Mouse (Mus musculus) liver, postnatal 0 days (tissue): ENCODE results near the gene Fbln1. TPM values are rescaled to one million over a fixed set of nuclear protein-coding genes. Genes with fewer than 3 reads are reported as not detected.

ENCODE experiments used
- ATAC-seq: fragments of 200-750 bp; cut with Nextera tagmentation; 2 replicates; pipeline ENCODE4 v1.8.0; 2017; ENCODE audit warnings: mild to moderate bottlenecking, moderate library complexity
- DNase-seq: peaks from one replicate; pipeline ENCODE4 v3.0.0-alpha.2; 2016
- H3K27ac ChIP-seq: fragments of 300-500 bp; sonication (generic); 2 replicates; pipeline ENCODE4 v1.5.1; 2014; ENCODE audit warnings: antibody characterized with exemption, moderate library complexity, mild to moderate bottlenecking, low read depth
- H3K27me3 ChIP-seq: fragments of 300-500 bp; sonication (generic); 2 replicates; pipeline ENCODE4 v1.6.1; 2014; ENCODE audit warnings: low read length, control low read depth, mixed read lengths; ENCODE audit not compliant: insufficient read depth
- H3K36me3 ChIP-seq: fragments of 300-500 bp; sonication (generic); replicated peaks from 2 replicates; pipeline ENCODE4 v1.6.1; 2014; ENCODE audit warnings: mild to moderate bottlenecking, control low read depth, low read length, moderate library complexity, mixed read lengths; ENCODE audit not compliant: insufficient read depth
- H3K4me1 ChIP-seq: fragments of 300-500 bp; sonication (generic); 2 replicates; pipeline ENCODE4 v1.6.1; 2014; ENCODE audit warnings: antibody characterized with exemption, mild to moderate bottlenecking, control low read depth; ENCODE audit not compliant: insufficient read depth
- H3K4me2 ChIP-seq: fragments of 300-500 bp; sonication (generic); 2 replicates; pipeline ENCODE4 v1.6.1; 2014; ENCODE audit warnings: low read depth, mild to moderate bottlenecking, low read length, moderate library complexity, mixed read lengths
- H3K4me3 ChIP-seq: fragments of 300-500 bp; sonication (generic); 2 replicates; pipeline ENCODE4 v1.5.1; 2014; ENCODE audit warnings: low read depth, low read length
- H3K9ac ChIP-seq: fragments of 300-500 bp; sonication (generic); replicated peaks from 2 replicates; pipeline ENCODE4 v1.6.1; 2014; ENCODE audit warnings: mild to moderate bottlenecking, moderate library complexity
- H3K9me3 ChIP-seq: fragments of 300-500 bp; sonication (generic); 2 replicates; pipeline ENCODE4 v1.6.1; 2016; ENCODE audit warnings: mild to moderate bottlenecking, control low read depth, low read length, mixed read lengths
- CTCF ChIP-seq: sonication (generic); IDR thresholded peaks from 2 replicates; pipeline ENCODE4 v1.5.1; 2016; ENCODE audit warnings: antibody characterized with exemption, low read depth
- EP300 ChIP-seq: IDR thresholded peaks from 2 replicates; pipeline ENCODE4 v1.6.1; 2016; ENCODE audit warnings: antibody characterized with exemption, low read depth, mild to moderate bottlenecking
- WGBS: fragments of 180-500 bp; shearing (Covaris S2); extraction: QIAGEN DNeasy Blood & Tissue Kit; methylation state at CpG from one replicate; pipeline ENCODE4 v1.1.7; 2014; ENCODE audit not compliant: insufficient replicate concordance; 5-methylcytosine and 5-hydroxymethylcytosine counted together
- polyA plus RNA-seq: library from polyadenylated mRNA; unstranded; fragments of >200 nt; fragmentation: Nextera tagmentation; extraction: Ambion mirVana; gene quantifications from 2 replicates; pipeline ENCODE4 v1.2.1, GENCODE M21; 2015

Gene Fbln1
- polyA plus RNA-seq, 1 experiment from 2014 or later: 2.8 TPM

DNA sequence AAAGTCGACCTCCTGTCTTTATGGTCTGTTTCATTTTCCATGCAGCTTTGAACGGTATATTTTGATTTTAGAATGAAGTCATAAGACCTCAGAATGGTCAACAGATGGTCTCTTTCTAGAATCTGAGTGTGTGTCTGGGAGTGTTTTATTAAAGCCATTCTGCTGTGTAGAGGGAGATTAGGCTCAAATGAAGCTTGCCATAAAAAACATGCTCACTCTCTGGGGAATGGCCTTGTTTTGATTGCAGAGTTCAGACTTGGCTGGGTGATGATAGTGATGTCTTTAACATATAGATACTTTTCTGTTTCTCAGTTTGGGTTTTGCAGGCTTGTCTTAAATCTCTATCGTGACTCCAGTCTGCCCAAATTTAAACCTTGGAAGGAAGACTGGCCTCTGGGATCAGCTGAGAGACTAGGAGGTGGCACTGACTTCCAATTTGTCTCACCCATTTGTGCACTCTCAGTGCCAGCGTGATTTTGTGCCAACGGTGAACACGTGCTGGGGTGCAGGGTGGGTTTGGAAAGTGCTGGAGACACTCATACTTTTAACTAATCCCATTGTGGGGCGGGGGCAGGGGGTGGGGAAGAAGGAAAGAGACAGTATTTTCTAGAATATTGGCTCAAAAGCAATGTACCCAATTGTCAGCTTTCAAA, 26.1 kb upstream of the Fbln1 start:
- no peaks in the 10 kb centered on the region for H3K4me1 ChIP-seq
- no peaks in the 10 kb centered on the region for H3K27me3 ChIP-seq
- no peak overlapping the region for H3K9ac ChIP-seq
- no peak overlapping the region for H3K4me3 ChIP-seq
- H3K9me3 ChIP-seq: no peaks in the 10 kb centered on the region
- H3K4me2 ChIP-seq: no peak overlapping the region
- DNase-seq: no peak
- no peak overlapping the region for H3K27ac ChIP-seq
- no peak for TF ChIP-seq EP300
- TF ChIP-seq CTCF: no peak
- no peaks in the 10 kb centered on the region for H3K36me3 ChIP-seq
- 69% methylated on average over 7 of the region's 7 CpGs for WGBS
- no peak for ATAC-seq

DNA sequence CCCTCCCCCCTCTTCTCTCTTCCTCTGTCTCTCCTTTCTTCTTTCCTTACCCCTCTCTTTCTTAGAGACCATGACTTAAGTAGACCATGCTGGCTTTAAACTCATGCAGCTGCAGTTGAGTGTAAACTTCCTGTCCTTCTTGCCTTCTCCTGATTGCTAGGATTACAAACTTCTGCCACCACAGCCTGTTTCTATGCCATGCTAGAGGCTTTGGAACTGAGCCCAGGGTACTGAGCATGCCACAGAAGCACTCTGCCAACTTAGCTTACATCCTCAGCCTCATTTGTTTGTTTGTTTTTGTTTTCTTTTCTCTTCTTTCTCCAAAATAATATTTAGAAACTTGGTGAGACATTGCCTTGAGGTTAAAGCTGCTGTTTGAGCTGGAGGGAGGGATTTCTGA, 25.4 kb upstream of the Fbln1 start:
- TF ChIP-seq EP300 (no peak), CTCF (no peak)
- H3K27ac ChIP-seq: no peak overlapping the region
- no peak for ATAC-seq
- no peak for DNase-seq
- no peak overlapping the region for H3K4me3 ChIP-seq
- H3K36me3 ChIP-seq: no peaks in the 10 kb centered on the region
- H3K9ac ChIP-seq: no peak overlapping the region
- H3K4me1 ChIP-seq: no peaks in the 10 kb centered on the region
- H3K4me2 ChIP-seq: no peak overlapping the region
- no peaks in the 10 kb centered on the region for H3K27me3 ChIP-seq
- H3K9me3 ChIP-seq: no peaks in the 10 kb centered on the region

GRCm38 (mm10) chr15:85182063-85182462, 23.7 kb upstream of the Fbln1 start:
- DNase-seq (no peak), ATAC-seq (no peak)
- no peaks in the 10 kb centered on the region for H3K9me3 ChIP-seq
- no peak overlapping the region for H3K4me3 ChIP-seq
- H3K9ac ChIP-seq: no peak overlapping the region
- 72% methylated on average over 4 of the region's 4 CpGs for WGBS
- TF ChIP-seq CTCF: no peak
- no peak for TF ChIP-seq EP300
- H3K27me3 ChIP-seq: no peaks in the 10 kb centered on the region
- no peaks in the 10 kb centered on the region for H3K36me3 ChIP-seq
- H3K27ac ChIP-seq: no peak overlapping the region
- H3K4me1 ChIP-seq: no peaks in the 10 kb centered on the region
- H3K4me2 ChIP-seq: no peak overlapping the region

DNA sequence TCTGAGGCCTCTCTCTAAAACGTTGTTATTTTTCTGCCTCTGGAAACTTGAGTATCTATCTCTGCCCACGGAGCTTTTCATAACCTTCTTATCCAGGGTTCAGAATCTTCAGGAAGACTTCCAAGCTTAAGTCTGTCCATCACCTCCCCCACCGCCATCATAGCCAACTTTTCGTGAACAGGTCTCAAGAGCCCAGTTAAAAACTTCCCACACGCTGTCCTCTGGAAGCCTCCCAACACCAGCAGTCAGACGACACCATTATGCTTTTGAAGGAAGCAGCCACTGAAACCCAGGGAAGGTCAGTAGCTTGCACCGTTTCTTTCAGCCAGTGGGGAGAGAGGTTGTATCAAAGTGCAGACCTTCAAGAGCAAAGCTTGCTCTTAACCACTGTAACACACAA, 18.8 kb upstream of the Fbln1 start:
- TF ChIP-seq CTCF: no peak
- TF ChIP-seq EP300: no peak
- ATAC-seq: no peak
- WGBS: 71% methylated on average over 7 of the region's 7 CpGs
- no peaks in the 10 kb centered on the region for H3K36me3 ChIP-seq
- H3K27me3 ChIP-seq: no peaks in the 10 kb centered on the region
- H3K4me1 ChIP-seq: no peaks in the 10 kb centered on the region
- no peak for DNase-seq
- H3K9ac ChIP-seq: no peak overlapping the region
- H3K4me3 ChIP-seq: no peak overlapping the region
- no peak overlapping the region for H3K27ac ChIP-seq
- H3K9me3 ChIP-seq: no peaks in the 10 kb centered on the region
- no peak overlapping the region for H3K4me2 ChIP-seq

DNA sequence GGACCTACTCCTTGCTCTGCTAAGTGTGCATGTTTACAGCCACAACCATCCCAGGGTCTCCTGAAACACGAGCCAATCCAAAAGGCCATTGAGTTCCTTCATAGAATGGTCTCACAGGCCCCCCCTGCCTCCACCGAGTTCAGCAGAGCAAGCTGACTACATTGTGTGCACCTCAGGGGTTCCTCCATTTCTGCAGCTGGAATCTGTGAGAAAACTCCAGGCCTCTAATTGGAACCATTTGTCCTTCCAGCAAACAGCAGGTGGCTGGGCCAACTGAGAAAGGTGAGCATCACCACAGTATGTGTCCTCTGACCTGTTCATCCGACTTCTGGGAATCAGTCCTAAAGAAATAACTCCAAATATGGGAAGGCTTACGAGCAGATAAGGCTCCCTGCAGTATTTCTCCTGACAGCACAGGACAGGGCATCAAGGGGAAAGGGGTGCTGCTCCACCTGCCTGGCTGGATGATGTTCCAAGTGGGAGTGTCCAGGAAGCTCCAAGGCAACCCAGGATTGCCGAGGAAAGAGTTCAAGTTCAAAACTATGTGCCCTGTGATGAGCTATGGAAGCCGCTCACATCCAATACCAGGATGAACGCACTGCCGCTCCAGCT, 17.5 kb upstream of the Fbln1 start:
- 57% methylated on average over 8 of the region's 8 CpGs for WGBS
- no peak for TF ChIP-seq CTCF
- no peak for TF ChIP-seq EP300
- Histone ChIP-seq H3K9me3 (no peaks in the 10 kb centered on the region), H3K4me3 (no peak overlapping the region), H3K27me3 (no peaks in the 10 kb centered on the region), H3K27ac (no peak overlapping the region), H3K4me1 (no peaks in the 10 kb centered on the region), H3K36me3 (no peaks in the 10 kb centered on the region), H3K4me2 (no peak overlapping the region), H3K9ac (no peak overlapping the region)
- no peak for DNase-seq
- ATAC-seq: no peak

DNA sequence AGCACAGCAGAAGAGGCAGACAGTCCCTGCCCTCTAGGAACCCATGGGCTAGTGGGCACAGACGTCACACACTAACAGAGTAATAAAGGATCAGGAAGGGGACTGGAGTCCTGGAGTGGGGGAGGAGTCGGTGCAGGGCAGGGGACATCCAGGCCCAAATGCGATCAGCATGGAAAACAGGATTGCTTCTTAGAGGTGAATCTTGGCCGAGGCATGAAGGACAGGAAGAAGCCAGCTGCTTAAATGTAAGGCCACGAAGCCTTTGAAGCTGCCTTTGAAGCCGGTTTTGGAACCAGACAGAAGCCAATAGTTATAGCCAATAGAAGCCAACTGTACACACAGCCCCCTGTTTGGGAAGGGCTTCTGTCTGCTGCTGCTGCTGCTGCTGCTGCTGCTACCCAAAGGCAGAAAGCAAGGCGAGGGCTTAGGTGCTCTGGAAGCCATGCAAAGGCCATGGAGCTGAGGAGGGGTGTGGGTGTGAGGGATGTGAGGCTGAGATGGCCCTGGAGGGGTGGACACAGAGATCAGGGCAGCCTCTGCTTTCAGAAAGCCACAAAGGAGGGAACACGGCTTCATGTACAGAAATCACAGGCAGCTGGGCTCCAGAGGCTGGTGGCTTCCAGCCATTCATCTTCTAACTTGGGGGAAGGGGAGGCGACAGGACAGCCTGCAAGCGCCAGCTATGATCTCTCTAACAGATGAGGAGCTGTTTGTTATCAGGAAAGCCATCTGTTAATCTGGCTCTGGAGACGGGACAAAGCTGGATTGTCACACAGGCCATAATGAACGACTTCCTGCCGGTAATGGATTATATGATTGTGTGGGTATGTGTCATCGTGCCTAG, 5.1 kb upstream of the Fbln1 start:
- no peak for ATAC-seq
- Histone ChIP-seq H3K27ac (no peak overlapping the region), H3K27me3 (peaks cover 1% of the 10 kb centered on the region; the same call in 1 of the 2 replicates), H3K9ac (no peak overlapping the region), H3K9me3 (no peaks in the 10 kb centered on the region), H3K4me3 (no peak overlapping the region), H3K36me3 (no peaks in the 10 kb centered on the region), H3K4me2 (no peak overlapping the region), H3K4me1 (peaks cover under 1% of the 10 kb centered on the region; the same call in 1 of the 2 replicates)
- TF ChIP-seq EP300 (no peak), CTCF (no peak)
- 41% methylated on average over 14 of the region's 14 CpGs for WGBS
- no peak for DNase-seq
